Mouse (Mus musculus): ENCODE data around the gene Abhd10.

GRCm38 (mm10) chr16:45757421-45758078, 14.8 kb upstream of the Abhd10 start:
- TF ChIP-seq POLR2A (IDR thresholded peaks at IDR 0.05; ENCODE audit: borderline replicate concordance, low read depth, low read length) = no peak
- TF ChIP-seq CTCF (IDR thresholded peaks at IDR 0.05; ENCODE audit: low read depth, low read length) = no peak
